Mouse (Mus musculus) midbrain, embryonic 16.5 days (tissue): ENCODE measurements around the gene Mrpl28. TPM values are rescaled to one million over a fixed set of nuclear protein-coding genes. Genes with fewer than 3 reads are reported as not detected.
"Not testable (repeated sequence)": the region's sequence is repeated elsewhere in the genome, so short reads cannot be mapped to it uniquely, and the experiment has no call there.

ENCODE experiments used
- ATAC-seq: fragments of 200-750 bp; cut with Nextera tagmentation; 2 replicates; pipeline ENCODE4 v1.8.0; 2017; ENCODE audit warnings: moderate TSS enrichment
- H3K27ac ChIP-seq: fragments of 300-500 bp; sonication (generic); 2 replicates; pipeline ENCODE4 v1.5.1; 2014; ENCODE audit warnings: mild to moderate bottlenecking, low read length, mixed read lengths
- H3K27me3 ChIP-seq: fragments of 300-500 bp; sonication (generic); 2 replicates; pipeline ENCODE4 v1.6.1; 2014; ENCODE audit warnings: low read depth, low read length, mixed read lengths; ENCODE audit not compliant: control insufficient read depth, insufficient read depth
- H3K36me3 ChIP-seq: fragments of 300-500 bp; sonication (generic); 2 replicates; pipeline ENCODE4 v1.6.1; 2014; ENCODE audit warnings: mild to moderate bottlenecking, low read length, moderate library complexity, mixed read lengths; ENCODE audit not compliant: control insufficient read depth, insufficient read depth
- H3K4me1 ChIP-seq: fragments of 300-500 bp; sonication (generic); 2 replicates; pipeline ENCODE4 v1.6.1; 2014; ENCODE audit warnings: mild to moderate bottlenecking, low read length, mixed read lengths; ENCODE audit not compliant: control insufficient read depth, insufficient read depth
- H3K4me2 ChIP-seq: fragments of 300-500 bp; sonication (generic); 2 replicates; pipeline ENCODE4 v1.6.1; 2014; ENCODE audit warnings: mild to moderate bottlenecking, low read length, mixed read lengths
- H3K4me3 ChIP-seq: fragments of 300-500 bp; sonication (generic); 2 replicates; pipeline ENCODE4 v1.5.1; 2014; ENCODE audit warnings: low read depth, mild to moderate bottlenecking, low read length, moderate library complexity, mixed read lengths
- H3K9ac ChIP-seq: fragments of 300-500 bp; sonication (generic); 2 replicates; pipeline ENCODE4 v1.6.1; 2014; ENCODE audit warnings: low read depth, low read length, mixed read lengths
- H3K9me3 ChIP-seq: fragments of 300-500 bp; sonication (generic); replicated peaks from 2 replicates; pipeline ENCODE4 v1.6.1; 2014; ENCODE audit warnings: mild to moderate bottlenecking, low read length, mixed read lengths; ENCODE audit not compliant: control insufficient read depth, poor library complexity, severe bottlenecking
- WGBS: fragments of 180-500 bp; shearing (Covaris S2); extraction: QIAGEN DNeasy Blood & Tissue Kit; methylation state at CpG from one replicate; pipeline ENCODE4 v1.1.7; 2014; 5-methylcytosine and 5-hydroxymethylcytosine counted together
- polyA plus RNA-seq: library from polyadenylated mRNA; unstranded; fragments of >200 nt; fragmentation: Nextera tagmentation; extraction: Ambion mirVana; gene quantifications from 2 replicates; pipeline ENCODE4 v1.2.1, GENCODE M21; 2015

Gene Mrpl28
- polyA plus RNA-seq, 1 experiment from 2014 or later, result 172 TPM

DNA sequence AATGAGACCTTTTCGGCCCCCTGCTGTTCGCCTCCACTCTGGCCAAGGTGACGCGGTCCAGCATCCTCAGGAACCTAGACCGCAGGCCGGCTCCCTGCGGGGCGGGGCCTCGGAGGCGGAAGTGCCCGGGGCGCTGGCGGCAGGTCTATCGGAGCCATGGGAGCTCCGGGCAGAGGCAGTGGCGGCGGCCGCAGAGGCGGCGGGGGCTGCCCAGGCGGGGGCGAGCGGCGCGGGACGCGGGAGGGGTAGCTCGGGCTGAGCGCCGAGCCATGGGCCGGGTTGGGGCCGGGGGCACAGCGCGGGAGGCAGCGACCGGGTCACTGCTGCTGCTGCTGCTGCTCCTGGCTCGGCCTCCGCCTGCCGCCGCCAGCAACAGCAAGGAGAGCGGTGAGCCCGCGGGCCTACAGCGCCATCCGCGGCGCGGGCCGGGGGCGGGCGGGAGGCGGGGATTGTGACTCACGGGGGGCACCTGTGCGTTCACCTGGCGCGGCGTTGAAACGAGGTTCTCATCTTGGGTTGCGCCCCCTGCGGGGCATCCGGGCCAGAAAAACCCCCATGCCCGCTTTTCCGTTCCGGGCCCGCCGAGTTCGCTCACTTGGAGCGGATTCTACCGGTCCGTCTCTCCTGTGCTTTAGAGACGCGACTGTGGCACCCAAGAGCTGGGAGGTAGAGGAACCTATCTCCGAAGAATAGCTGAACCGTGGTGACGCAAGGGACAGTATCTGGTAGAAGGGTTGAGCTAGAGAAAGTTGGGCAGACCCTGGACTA is 9.9 kb upstream of the Mrpl28 start, which contains the start of gene Tmem8:
Gene Tmem8 (plus strand): TSS at position 119 of the 768 bp plus-strand sequence.
- Histone ChIP-seq H3K36me3 (no peaks in the 10 kb centered on the region), H3K4me1 (peaks cover 3% of the 10 kb centered on the region), H3K9ac (peak within 1 kb of the TSS; percentile 85), H3K27me3 (peaks cover 23% of the 10 kb centered on the region), H3K9me3 (no peaks in the 10 kb centered on the region), H3K4me2 (peak within 1 kb of the TSS; percentile 93), H3K4me3 (peak within 1 kb of the TSS; percentile 76), H3K27ac (peak within 1 kb of the TSS; percentile 58)
- WGBS, result under 1% methylated on average over 39 of the region's 75 CpGs
- ATAC-seq, result peak; percentile 80

DNA sequence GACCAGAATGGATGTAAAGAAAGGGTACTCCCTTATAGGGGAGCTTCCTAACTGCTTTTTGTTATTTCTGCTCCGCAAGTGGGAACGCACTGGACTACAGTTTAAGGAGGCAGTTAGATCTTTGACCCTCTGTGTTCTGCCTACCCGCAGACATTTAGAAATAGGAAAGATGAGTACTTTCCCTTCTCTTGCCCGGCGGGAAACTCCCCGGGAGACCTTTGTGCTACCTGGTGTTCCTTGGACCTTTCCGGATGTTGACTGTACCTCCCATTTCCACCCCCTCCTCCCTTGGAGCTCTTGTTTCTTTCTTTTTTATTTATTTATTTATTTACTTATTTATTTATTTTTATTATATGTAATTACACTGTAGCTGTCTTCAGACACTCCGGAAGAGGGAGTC is 9.2 kb upstream of the Mrpl28 start:
- WGBS, result 12% methylated on average over 8 of the region's 8 CpGs

DNA sequence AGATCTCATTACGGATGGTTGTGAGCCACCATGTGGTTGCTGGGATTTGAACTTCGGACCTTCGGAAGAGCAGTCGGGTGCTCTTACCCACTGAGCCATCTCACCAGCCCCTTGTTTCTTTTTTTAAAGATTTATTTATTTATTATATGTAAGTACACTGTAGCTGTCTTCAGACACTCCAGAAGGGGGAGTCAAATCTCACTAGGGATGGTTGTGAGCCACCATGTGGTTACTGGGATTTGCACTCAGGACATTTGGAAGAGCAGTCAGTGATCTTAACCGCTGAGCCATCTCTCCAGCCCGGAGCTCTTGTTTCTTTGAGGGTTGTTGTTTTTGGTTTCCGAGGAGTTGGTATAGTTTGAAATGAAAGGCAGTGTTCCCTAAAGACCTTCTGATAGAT is 8.8 kb upstream of the Mrpl28 start:
- not testable (repeated sequence) for H3K4me2 ChIP-seq, H3K9me3 ChIP-seq, H3K4me3 ChIP-seq, H3K27ac ChIP-seq, H3K36me3 ChIP-seq, H3K4me1 ChIP-seq, H3K9ac ChIP-seq, ATAC-seq
- 67% methylated on average over 7 of the region's 7 CpGs for WGBS
- H3K27me3 ChIP-seq, result peaks cover 23% of the 10 kb centered on the region

More for the DNA sequence above, 9.2 kb upstream of the Mrpl28 start:
- Histone ChIP-seq H3K36me3 (no peaks in the 10 kb centered on the region), H3K9me3 (no peaks in the 10 kb centered on the region), H3K27me3 (peaks cover 23% of the 10 kb centered on the region), H3K9ac (peak overlapping the region; percentile 85), H3K4me3 (peak overlapping the region; percentile 76), H3K4me1 (peaks cover 3% of the 10 kb centered on the region), H3K4me2 (peak overlapping the region; percentile 93), H3K27ac (no peak overlapping the region)
- no peak for ATAC-seq

DNA sequence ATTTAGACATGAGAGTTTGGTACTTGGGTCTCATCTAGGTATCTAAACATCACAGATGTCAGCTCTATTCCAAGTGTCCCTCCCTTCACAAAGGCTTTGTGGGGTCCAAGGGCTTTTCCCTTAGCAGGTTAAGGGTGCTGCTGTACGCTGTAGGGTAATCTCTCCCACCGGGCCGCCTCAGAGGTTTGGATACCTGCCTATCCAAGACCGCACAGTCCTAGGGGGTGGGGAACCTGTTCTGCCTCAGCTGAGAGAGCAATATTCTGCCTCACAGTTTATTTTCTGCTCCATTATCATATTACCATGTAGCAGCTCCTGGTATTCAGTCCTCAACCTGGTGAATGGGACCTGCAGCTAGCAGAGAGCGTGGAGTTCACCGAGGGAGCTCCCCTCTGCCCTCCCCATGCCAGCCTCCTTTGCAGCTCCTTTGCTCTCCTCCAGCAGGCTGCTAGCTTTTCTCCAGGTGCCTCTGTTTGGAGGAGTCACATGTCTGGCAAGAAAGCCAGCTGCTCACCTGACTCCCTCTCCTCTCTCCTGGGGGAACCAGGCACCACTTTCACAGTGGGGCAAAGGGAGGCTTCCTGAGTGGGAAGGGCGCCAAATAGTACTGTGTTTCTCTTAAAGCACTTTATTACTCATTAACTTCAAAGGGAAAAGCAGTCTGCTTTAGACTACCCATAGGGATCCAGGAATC is 7.9 kb upstream of the Mrpl28 start:
- Histone ChIP-seq H3K4me2 (no peak overlapping the region), H3K4me3 (no peak overlapping the region), H3K9me3 (no peaks in the 10 kb centered on the region), H3K27ac (no peak overlapping the region), H3K4me1 (peaks cover 3% of the 10 kb centered on the region), H3K9ac (no peak overlapping the region), H3K27me3 (peaks cover 23% of the 10 kb centered on the region), H3K36me3 (no peaks in the 10 kb centered on the region)
- 84% methylated on average over 7 of the region's 7 CpGs for WGBS
- ATAC-seq, result no peak

DNA sequence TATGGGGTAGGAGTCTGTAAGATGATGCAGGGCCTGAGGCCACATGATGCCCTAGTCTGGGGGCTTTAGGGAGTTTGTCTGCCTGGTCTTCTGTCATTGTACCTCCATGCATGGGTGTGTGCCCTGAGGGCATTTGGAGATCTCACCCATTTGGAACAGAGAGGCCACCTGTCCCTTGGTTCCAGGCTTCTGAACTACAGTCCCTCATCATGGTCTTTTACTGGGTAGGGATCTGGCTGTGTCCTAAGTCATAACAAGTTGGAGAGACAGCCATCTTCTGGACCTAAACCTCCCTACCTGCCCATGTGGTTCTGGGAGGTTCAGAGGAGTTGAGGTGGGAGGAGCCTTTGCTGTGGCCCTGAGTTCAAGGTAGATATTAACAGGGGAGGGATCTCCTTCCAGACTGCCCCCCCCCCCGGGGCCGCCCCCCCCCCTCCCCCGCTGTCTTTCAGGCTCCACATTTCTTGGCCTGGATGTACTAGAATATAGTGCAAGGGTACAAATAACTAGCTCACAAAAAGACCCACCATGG is 7.3 kb upstream of the Mrpl28 start:
- no peak for ATAC-seq
- H3K27me3 ChIP-seq, result peaks cover 19% of the 10 kb centered on the region
- H3K4me1 ChIP-seq, result peaks cover 3% of the 10 kb centered on the region
- no peak overlapping the region for H3K27ac ChIP-seq
- no peak overlapping the region for H3K4me2 ChIP-seq
- no peaks in the 10 kb centered on the region for H3K36me3 ChIP-seq
- H3K4me3 ChIP-seq, result no peak overlapping the region
- no peaks in the 10 kb centered on the region for H3K9me3 ChIP-seq
- 67% methylated on average over 1 of the region's 3 CpGs for WGBS
- H3K9ac ChIP-seq, result no peak overlapping the region

DNA sequence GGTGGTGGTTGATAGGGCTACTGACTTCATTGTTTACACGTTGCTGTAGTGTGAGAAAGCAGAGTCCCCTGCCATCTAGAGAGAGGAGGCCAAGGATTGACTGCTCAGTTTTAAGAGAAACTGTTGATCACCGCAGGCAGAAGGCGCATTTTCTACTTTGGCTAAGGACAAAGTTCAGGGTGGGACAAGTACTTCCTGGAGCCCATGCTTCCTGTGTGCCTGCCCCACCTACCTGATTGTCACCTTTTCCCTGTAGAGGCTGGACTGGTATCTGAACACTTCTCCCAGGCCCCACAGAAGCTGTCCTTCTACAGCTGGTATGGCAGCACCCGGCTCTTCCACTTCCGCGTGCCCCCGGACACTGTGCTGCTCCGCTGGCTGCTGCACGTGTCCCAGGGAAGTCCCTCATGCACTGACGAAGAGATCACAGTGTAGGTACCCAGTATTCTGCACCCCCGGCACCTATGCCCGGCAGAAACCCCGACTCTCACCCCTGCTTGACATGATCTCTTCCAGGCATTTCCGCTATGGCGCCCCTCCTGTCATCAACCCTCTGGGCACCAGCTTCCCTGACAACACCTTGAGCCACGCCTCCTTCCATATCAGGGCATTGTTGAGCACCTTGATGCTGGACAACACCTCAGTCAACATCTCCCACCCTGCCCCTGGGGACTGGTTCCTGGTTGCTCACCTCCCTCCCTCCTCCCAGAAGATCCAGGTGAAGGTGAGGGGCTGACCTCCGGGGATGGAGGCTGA is 6.6 kb upstream of the Mrpl28 start:
- no peak overlapping the region for H3K9ac ChIP-seq
- 85% methylated on average over 17 of the region's 17 CpGs for WGBS
- H3K27ac ChIP-seq, result no peak overlapping the region
- H3K36me3 ChIP-seq, result no peaks in the 10 kb centered on the region
- H3K4me2 ChIP-seq, result no peak overlapping the region
- H3K9me3 ChIP-seq, result no peaks in the 10 kb centered on the region
- peaks cover 19% of the 10 kb centered on the region for H3K27me3 ChIP-seq
- H3K4me3 ChIP-seq, result no peak overlapping the region
- no peak for ATAC-seq
- H3K4me1 ChIP-seq, result peaks cover 3% of the 10 kb centered on the region

DNA sequence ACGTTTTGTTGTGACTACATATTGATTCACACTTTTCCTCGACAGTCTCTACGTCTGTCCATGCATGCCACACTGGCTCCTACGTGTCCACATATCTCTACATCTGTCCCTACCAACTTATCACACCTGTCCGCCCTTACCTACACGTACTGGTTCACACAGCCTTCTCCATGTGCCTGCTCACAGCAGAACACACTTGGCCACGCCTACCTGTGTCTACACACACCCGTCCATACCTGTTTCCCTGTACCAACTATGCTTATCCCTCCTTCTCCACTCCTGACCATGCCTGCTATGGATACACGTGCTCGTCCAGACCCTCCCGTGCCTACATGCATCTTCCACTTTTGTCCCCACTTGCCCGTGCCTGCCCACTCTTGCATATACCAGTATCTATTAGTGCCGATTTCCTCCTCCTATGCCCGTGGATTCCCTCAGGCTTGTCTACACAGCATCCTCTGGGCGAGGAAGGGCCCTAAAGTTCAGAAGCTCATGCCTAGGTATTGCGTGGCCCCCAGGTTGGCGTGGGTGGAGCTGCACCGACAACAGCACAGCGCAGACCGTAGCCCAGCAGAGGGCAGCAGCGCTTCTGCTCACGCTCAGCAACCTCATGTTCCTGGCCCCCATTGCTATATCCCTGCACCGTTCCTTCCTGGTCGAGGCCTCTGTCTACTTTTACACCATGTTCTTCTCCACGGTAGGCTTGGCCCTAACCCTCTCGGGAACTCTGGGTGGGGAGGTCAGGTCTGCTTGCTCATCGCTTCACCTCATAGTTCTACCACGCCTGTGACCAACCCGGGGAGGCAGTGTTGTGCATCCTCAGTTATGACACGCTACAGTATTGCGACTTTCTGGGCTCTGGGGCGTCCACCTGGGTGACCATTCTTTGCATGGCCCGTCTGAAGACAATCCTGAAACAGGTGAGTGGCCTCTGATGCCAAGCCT is 3.3 kb upstream of the Mrpl28 start:
- 47% methylated on average over 33 of the region's 33 CpGs for WGBS
- H3K36me3 ChIP-seq, result no peaks in the 10 kb centered on the region
- no peak overlapping the region for H3K4me3 ChIP-seq
- no peak overlapping the region for H3K27ac ChIP-seq
- ATAC-seq, result no peak
- H3K4me1 ChIP-seq, result peaks cover 8% of the 10 kb centered on the region
- peak overlapping the region; percentile 10 for H3K4me2 ChIP-seq
- H3K9me3 ChIP-seq, result no peaks in the 10 kb centered on the region
- H3K27me3 ChIP-seq, result peaks cover 10% of the 10 kb centered on the region
- no peak overlapping the region for H3K9ac ChIP-seq
